ENCODE assay signal across 9 mouse cellular contexts in the genomic region with DNA sequence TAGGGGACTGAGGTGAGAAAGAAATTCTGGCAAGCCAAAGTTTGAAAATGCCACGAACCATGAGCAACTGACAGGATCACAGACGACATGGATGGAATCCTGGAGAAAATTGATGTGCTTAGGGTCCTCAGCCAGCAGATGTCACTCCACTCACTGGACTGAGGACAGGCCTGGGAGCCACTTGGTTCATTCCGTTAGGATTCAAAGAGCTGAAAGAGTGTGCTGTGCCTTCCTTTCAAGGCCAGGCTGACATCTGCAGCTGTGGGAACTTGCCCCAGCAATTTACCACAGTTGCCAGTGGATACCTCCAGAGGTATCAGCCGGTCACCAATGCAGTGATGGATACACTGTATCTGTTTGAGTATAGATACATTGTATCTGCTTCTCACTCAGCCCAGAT. TPM values are rescaled to one million over a fixed set of nuclear protein-coding genes. Genes with fewer than 3 reads are reported as not detected.
A peak's percentile ranks its signal among the peaks of the same experiment; 100 is the strongest.
DNase-seq lines count a peak whose midpoint lies in the region; ATAC-seq lines count a peak whose summit lies in the region.
"Had no signal": no experiment of that assay in that cellular context is flagged by ENCODE, and none has a peak within 500 bp of the region (broad histone marks: within the 10 kb centered on the region; RNA-seq: fewer than 3 reads in every experiment).

No protein-coding gene starts in this region.

- 34% methylated on average over 4 of the region's 4 CpGs for WGBS in hindbrain, embryonic 10.5 days
- 34% methylated on average over 4 of the region's 4 CpGs for WGBS in hindbrain, embryonic 13.5 days
- WGBS in midbrain, embryonic 11.5 days, result 37% methylated on average over 4 of the region's 4 CpGs
- 33% methylated on average over 4 of the region's 4 CpGs for WGBS in midbrain, embryonic 16.5 days

- H3K9ac ChIP-seq in hindbrain, embryonic 13.5 days, result no peak overlapping the region
- no peak overlapping the region for H3K9ac ChIP-seq in midbrain, embryonic 11.5 days (ENCODE audit: low read length)
- no peak overlapping the region for H3K9ac ChIP-seq in midbrain, embryonic 16.5 days (ENCODE audit: low read depth, low read length)
- H3K9ac ChIP-seq: limb, embryonic 15.5 days had no signal

- 0 out of 2 replicates have a peak, but pooled peaks cover 9% of the 10 kb centered on the region for H3K27me3 ChIP-seq in hindbrain, embryonic 10.5 days (ENCODE audit: insufficient read depth, poor library complexity, severe bottlenecking)
- H3K27me3 ChIP-seq in hindbrain, embryonic 13.5 days, result 0 out of 2 replicates have a peak, but pooled peaks cover 5% of the 10 kb centered on the region
- H3K27me3 ChIP-seq in midbrain, embryonic 11.5 days (ENCODE audit: control insufficient read depth, insufficient read depth, low read length), result no peaks in the 10 kb centered on the region
- no peaks in the 10 kb centered on the region for H3K27me3 ChIP-seq in midbrain, embryonic 16.5 days (ENCODE audit: control insufficient read depth, insufficient read depth, low read depth, low read length)
- H3K27me3 ChIP-seq: limb, embryonic 15.5 days had no signal

- H3K36me3 ChIP-seq in hindbrain, embryonic 10.5 days, result no peaks in the 10 kb centered on the region
- H3K36me3 ChIP-seq in hindbrain, embryonic 13.5 days, result no peaks in the 10 kb centered on the region
- H3K36me3 ChIP-seq in midbrain, embryonic 11.5 days (ENCODE audit: control insufficient read depth, insufficient read depth, low read length), result no peaks in the 10 kb centered on the region
- no peaks in the 10 kb centered on the region for H3K36me3 ChIP-seq in midbrain, embryonic 16.5 days (ENCODE audit: control insufficient read depth, insufficient read depth, low read length)
- H3K36me3 ChIP-seq: limb, embryonic 15.5 days had no signal

- no peak overlapping the region for H3K4me3 ChIP-seq in hindbrain, embryonic 10.5 days
- H3K4me3 ChIP-seq in hindbrain, embryonic 13.5 days, result no peak overlapping the region
- H3K4me3 ChIP-seq in midbrain, embryonic 11.5 days (ENCODE audit: low read depth, low read length), result no peak overlapping the region
- no peak overlapping the region for H3K4me3 ChIP-seq in midbrain, embryonic 16.5 days (ENCODE audit: low read depth, low read length)
- H3K4me3 ChIP-seq: limb, embryonic 15.5 days had no signal

- no peaks in the 10 kb centered on the region for H3K9me3 ChIP-seq in hindbrain, embryonic 10.5 days
- H3K9me3 ChIP-seq in hindbrain, embryonic 13.5 days, result no peaks in the 10 kb centered on the region
- H3K9me3 ChIP-seq in midbrain, embryonic 11.5 days (ENCODE audit: control insufficient read depth, low read length), result no peaks in the 10 kb centered on the region
- H3K9me3 ChIP-seq in midbrain, embryonic 16.5 days (replicated peaks; ENCODE audit: control insufficient read depth, low read length, poor library complexity, severe bottlenecking), result no peaks in the 10 kb centered on the region
- H3K9me3 ChIP-seq: limb, embryonic 15.5 days had no signal

- ATAC-seq in hindbrain, embryonic 13.5 days (ENCODE audit: low FRiP score), result no peak
- ATAC-seq in midbrain, embryonic 11.5 days (ENCODE audit: low FRiP score), result no peak
- ATAC-seq in midbrain, embryonic 16.5 days, result no peak
- ATAC-seq in CD4-positive, CD25-positive, alpha-beta regulatory T cell, adult 4 months, result no peak

- DNase-seq in hindbrain, embryonic 10.5 days (ENCODE audit: low spot score), result peak; percentile 44
- DNase-seq in midbrain, embryonic 11.5 days (ENCODE audit: low spot score, missing footprints), result peak; percentile 87
- peak; percentile 50 to 66 for DNase-seq in cerebellum, postnatal 25 days
- no peak for DNase-seq in T-cell, adult 2 months (ENCODE audit: low spot score)
- DNase-seq: kidney, adult 9 months had no signal

- H3K4me1 ChIP-seq in hindbrain, embryonic 10.5 days (replicated peaks), result peaks cover 28% of the 10 kb centered on the region
- peaks cover 36% of the 10 kb centered on the region for H3K4me1 ChIP-seq in hindbrain, embryonic 13.5 days (replicated peaks)
- H3K4me1 ChIP-seq in midbrain, embryonic 11.5 days (ENCODE audit: control insufficient read depth, insufficient read depth, low read length), result peaks cover 11% of the 10 kb centered on the region
- H3K4me1 ChIP-seq in midbrain, embryonic 16.5 days (ENCODE audit: control insufficient read depth, insufficient read depth, low read length), result peaks cover 7% of the 10 kb centered on the region; the same call in 1 of the 2 replicates

- no peak overlapping the region for H3K4me2 ChIP-seq in hindbrain, embryonic 13.5 days
- H3K4me2 ChIP-seq in midbrain, embryonic 11.5 days, result no peak overlapping the region
- H3K4me2 ChIP-seq in midbrain, embryonic 16.5 days (ENCODE audit: low read length), result no peak overlapping the region
- H3K4me2 ChIP-seq: limb, embryonic 15.5 days had no signal

- no peak overlapping the region for H3K27ac ChIP-seq in hindbrain, embryonic 10.5 days
- H3K27ac ChIP-seq in hindbrain, embryonic 13.5 days, result no peak overlapping the region
- H3K27ac ChIP-seq in midbrain, embryonic 11.5 days (ENCODE audit: low read depth, low read length), result no peak overlapping the region
- no peak overlapping the region for H3K27ac ChIP-seq in midbrain, embryonic 16.5 days (ENCODE audit: low read length)
- H3K27ac ChIP-seq: limb, embryonic 15.5 days had no signal

RNA-seq across cellular contexts. Expression of gene Rab4a, which starts 41.1 kb away (rescaled TPM):
- polyA plus RNA-seq in hindbrain, embryonic 10.5 days (2016; fragmentation: Nextera tagmentation; extraction: Ambion mirVana), result 66.4 and 76.6 TPM in 2 replicates
- polyA plus RNA-seq in hindbrain, embryonic 13.5 days (2015; fragmentation: Nextera tagmentation; extraction: Ambion mirVana), result 73.9 and 74.8 TPM in 2 replicates
- polyA plus RNA-seq in midbrain, embryonic 11.5 days (2014; fragmentation: Nextera tagmentation; extraction: Ambion mirVana), result 58.8 and 61.2 TPM in 2 replicates
- 79.2 and 81.0 TPM in 2 replicates for polyA plus RNA-seq in midbrain, embryonic 16.5 days (2015; fragmentation: Nextera tagmentation; extraction: Ambion mirVana)
- 1 to 10 TPM; 2.7 to 9.6 TPM for polyA plus RNA-seq in CD4-positive, CD25-positive, alpha-beta regulatory T cell, adult 4 months (2017; shearing (Covaris generic))
